Mouse (Mus musculus): Measurements from ENCODE around the gene Garem2. TPM values are rescaled to one million over a fixed set of nuclear protein-coding genes. Genes with fewer than 3 reads are reported as not detected.

Garem2 gene
- 0.13 and 0.15 TPM in 2 replicates for polyA plus RNA-seq (2012; rRNA removed; ENCODE audit: low replicate concordance)

DNA sequence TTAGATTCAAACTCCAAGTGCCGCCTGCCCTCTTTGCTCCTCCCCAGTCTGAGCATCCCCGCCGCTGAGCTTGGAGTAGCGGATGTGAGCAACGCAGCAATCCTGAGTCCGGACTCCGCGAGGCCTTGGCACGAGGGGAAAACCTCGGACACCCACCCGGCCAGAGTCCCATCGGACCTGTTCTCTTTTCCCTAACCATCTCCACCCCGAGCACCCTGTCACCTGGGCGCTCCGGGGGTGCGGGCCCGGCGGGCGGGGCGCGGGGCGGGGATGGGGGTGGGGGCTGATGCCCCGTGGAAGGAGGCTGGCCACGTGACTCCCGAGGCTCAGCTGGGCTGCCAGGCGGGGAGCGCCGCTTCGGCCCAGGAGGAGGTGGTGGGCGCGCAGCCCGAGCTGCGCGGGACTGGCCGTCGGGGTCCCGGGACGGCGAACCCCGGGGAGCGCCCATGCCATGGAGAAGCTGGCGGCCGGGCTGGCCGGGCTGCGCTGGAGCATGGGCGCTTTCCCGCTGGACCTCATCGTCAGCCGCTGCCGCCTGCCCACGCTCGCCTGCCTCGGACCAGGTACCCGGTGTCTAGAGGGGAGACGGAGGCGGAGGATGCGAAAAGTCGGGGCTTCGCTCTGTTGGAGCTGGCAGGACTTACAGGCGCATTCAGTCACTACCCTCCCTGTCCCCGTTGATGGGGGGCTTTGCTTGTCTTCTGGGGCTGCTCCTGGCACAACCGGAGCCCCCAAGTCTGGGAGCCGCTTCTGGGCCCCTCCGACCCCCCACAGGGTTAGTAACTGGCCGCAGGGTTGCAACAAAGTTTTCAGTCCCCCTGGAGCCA lies at the start of gene Garem2:
Gene Garem2 (plus strand): TSS at position 321 of the 827 bp plus-strand sequence.

DNA sequence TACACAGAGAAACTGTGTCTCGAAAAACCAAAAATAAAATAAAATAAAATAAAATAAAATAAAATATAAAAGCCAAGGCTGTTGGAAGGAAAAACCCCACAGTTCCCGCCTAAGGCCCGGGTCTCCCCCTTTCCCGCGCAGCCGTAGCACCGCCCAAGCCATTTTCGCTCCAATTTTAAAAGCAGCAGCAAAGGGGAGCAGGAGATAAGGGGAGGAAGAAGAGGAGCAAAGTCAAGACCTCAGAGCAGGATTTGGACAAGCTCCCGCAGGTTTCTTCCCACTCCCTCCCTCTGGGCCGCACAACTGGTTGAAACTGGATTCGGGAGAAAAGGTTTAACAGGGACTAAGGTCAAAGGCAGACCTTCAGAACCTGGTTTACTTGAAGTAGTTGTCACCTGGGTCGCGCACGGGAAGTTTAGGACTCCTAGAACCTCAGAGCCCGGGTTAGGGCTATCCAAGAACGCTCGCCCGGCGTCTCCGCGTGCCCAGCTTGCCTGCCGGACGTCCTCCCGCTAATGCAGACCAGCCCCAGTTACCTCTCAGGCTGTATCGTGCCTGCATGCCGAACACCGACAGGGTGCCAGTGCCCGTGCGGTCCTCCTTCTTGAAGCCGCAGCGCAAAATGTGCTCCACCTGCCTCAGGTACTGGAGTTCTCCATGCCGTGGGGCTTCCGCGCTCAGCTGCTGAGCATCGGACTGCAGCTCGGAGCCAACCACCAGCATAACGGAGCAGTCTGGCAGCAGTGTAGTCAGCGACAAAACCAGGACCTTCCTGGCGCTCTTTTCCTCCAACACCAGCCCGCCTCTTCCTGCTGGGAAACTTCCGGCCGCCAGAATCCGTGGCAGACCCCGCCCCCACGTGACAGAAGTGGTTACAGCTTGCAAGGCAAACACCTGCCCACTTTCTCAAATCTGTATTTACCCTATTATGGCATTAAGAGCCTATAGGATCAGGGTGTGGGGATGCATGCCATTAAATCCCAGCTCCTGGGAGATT lies 31.8 kb upstream of the Garem2 start, which contains the start of gene Tyms:
Gene Tyms (minus strand): TSS at position 793 of the 997 bp plus-strand sequence.

DNA sequence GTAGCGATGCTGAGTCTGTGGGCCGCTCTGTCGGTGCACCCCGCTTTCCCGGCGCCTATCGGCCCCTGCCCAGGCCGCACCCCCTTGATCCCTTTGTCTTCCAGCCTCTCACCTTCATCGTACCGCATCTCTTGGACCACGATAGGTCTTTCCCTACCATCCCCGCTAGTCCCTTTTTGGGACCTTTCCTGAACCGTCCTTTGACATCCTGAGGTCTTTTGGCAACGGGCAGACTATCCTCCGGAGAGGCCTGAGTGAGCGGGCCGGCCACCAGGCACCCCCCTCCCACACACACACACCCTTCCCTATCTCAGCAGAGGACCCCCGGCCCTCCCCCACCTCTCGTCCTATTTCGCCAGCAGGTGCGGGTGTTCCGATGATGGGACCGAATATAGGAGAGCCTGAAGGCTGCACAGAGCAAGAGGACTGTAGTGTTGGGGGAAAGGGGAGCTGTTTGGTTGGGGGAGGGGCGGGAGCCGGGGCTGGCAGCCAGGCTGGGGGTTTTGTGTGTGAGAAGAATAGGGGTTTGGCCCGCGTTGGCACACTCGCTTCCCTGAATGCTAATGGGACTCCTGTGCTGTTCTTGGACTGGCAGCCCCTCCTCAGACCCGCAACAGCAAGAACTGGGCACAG lies 823 bp downstream of the Garem2 start, which contains the start of gene 3110082J24Rik:
Gene 3110082J24Rik (minus strand): TSS at position 419 of the 633 bp plus-strand sequence.

DNA sequence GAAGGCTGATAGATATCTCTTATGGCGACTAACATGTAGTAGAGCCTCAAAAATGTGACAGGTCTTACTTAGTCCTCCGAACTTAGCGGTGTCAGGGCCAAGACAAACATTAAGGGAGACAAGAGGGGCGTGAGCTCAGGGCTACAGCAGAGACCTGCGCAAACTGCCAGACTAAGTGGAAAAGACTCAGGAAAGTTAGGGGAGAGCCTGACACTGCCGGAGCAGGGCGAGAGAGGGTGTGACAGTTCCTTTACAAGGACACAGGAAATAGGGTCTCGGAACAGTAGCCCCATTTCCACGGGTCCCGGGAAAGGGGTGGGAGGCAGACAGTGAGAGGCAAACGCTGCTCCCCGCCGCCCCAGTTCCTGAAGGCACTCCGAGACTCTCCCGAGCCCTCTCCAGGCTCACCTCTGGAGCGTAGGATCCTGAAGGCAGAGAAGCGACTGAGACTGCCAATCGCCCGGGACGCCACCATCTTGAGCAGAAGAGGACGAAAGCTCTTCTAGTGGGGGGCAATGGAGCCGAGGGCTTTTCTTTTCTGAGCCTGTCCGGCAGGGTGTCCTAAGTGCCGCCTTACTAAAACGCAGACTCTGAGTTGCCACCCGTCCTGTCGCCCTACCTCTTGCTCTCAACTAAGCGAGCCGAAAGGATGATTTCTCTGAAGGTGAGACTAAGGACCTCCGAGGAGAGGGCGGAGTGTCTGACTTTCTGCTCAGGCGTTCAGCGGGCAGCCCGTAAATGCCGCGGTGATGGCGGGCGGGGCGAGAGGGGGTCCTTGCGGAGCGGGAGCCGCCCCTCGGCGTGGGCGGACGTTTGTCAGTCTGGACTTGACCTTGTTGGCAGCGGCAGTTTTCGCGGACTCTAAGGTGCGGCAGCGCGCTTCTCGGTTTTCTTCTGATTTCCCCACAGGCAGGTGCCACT lies 49.8 kb downstream of the Garem2 start, which contains the start of the genes Hadha and Hadhb:
Gene Hadha (minus strand): TSS at position 689 of the 921 bp plus-strand sequence.
Gene Hadhb (plus strand): TSS at position 775 of the 921 bp plus-strand sequence.

Other genes with a start within 250 kb of the Garem2 start
- 0.10 TPM in 1 of 2 replicates, not detected in the other for gene Il6, start 92.0 kb upstream of the Garem2 start, polyA plus RNA-seq (2012; rRNA removed; ENCODE audit: low replicate concordance)
- 11.1 and 33.4 TPM in 2 replicates for gene Tyms, start 31.5 kb upstream of the Garem2 start, polyA plus RNA-seq (2012; rRNA removed; ENCODE audit: low replicate concordance)
- not detected in 2 replicates for gene 3110082J24Rik, start 925 bp downstream of the Garem2 start, polyA plus RNA-seq (2012; rRNA removed; ENCODE audit: low replicate concordance)
- 103 and 148 TPM in 2 replicates for gene Hadha, start 50.0 kb downstream of the Garem2 start, polyA plus RNA-seq (2012; rRNA removed; ENCODE audit: low replicate concordance)
- gene Hadhb, start 50.1 kb downstream of the Garem2 start, polyA plus RNA-seq (2012; rRNA removed; ENCODE audit: low replicate concordance): 261 and 431 TPM in 2 replicates
- not detected in 2 replicates for gene Adgrf3, start 100.6 kb downstream of the Garem2 start, polyA plus RNA-seq (2012; rRNA removed; ENCODE audit: low replicate concordance)
- 37.8 and 41.3 TPM in 2 replicates for gene Selenoi, start 127.4 kb downstream of the Garem2 start, polyA plus RNA-seq (2012; rRNA removed; ENCODE audit: low replicate concordance)
- 0.09 TPM in 1 of 2 replicates, not detected in the other for gene Drc1, start 176.2 kb downstream of the Garem2 start, polyA plus RNA-seq (2012; rRNA removed; ENCODE audit: low replicate concordance)

Measured in subcutaneous adipose tissue, adult 2 months (tissue).